Comparison of ENCODE assay signal across 11 mouse cellular contexts in genomic region chr17:80174699-80175385, GRCm38 (mm10). TPM values are rescaled to one million over a fixed set of nuclear protein-coding genes. Genes with fewer than 3 reads are reported as not detected.
DNase-seq lines count a peak whose midpoint lies in the region; ATAC-seq lines count a peak whose summit lies in the region.
"Had no signal": no experiment of that assay in that cellular context is flagged by ENCODE, and none has a peak within 500 bp of the region (broad histone marks: within the 10 kb centered on the region; RNA-seq: fewer than 3 reads in every experiment).

No protein-coding gene starts in this region.

- no peak overlapping the region for H3K4me3 ChIP-seq in lung, embryonic 16.5 days (ENCODE audit: low read length)
- H3K4me3 ChIP-seq: lung, embryonic 15.5 days had no signal

- H3K27ac ChIP-seq in lung, embryonic 16.5 days (ENCODE audit: low read length) = no peak overlapping the region
- H3K27ac ChIP-seq: lung, embryonic 15.5 days had no signal

- 56% methylated on average over 19 of the region's 19 CpGs for WGBS in lung, embryonic 16.5 days

- no peaks in the 10 kb centered on the region for H3K36me3 ChIP-seq in lung, embryonic 16.5 days (ENCODE audit: control insufficient read depth, insufficient read depth, low read length)
- H3K36me3 ChIP-seq: lung, embryonic 15.5 days had no signal

- H3K4me1 ChIP-seq in lung, embryonic 16.5 days (replicated peaks; ENCODE audit: control insufficient read depth, insufficient read depth, low read length) = peaks cover 6% of the 10 kb centered on the region; the same call in 1 of the 2 replicates

- peak; percentile 34 for ATAC-seq in lung, embryonic 16.5 days (ENCODE audit: low read depth)
- ATAC-seq: forebrain, embryonic 14.5 days had no signal

- no peak overlapping the region for H3K9ac ChIP-seq in lung, embryonic 16.5 days (ENCODE audit: low read length)
- H3K9ac ChIP-seq: lung, embryonic 15.5 days had no signal

- DNase-seq in lung, postnatal 25 days (ENCODE audit: low spot score) = no peak
- peak; percentile 79 for DNase-seq in ES-CJ7 (ENCODE audit: low read depth, low spot score)
- DNase-seq in embryo, embryonic 10.5 days (ENCODE audit: low spot score) = peak; percentile 31
- DNase-seq in thymus, adult 18-20 months = peak; percentile 27 to 48
- no peak for DNase-seq in cerebellum, postnatal 14 days
- DNase-seq in gastrocnemius, postnatal 4 days (ENCODE audit: low spot score in 2 of 2) = no peak
- DNase-seq: cerebellum, adult 18-20 months had no signal

- no peak overlapping the region for H3K4me2 ChIP-seq in lung, embryonic 16.5 days (ENCODE audit: low read depth, low read length)
- H3K4me2 ChIP-seq: heart, embryonic 11.5 days; lung, embryonic 15.5 days had no signal

- no peaks in the 10 kb centered on the region for H3K9me3 ChIP-seq in lung, embryonic 16.5 days (ENCODE audit: control insufficient read depth, low read length)
- H3K9me3 ChIP-seq: lung, embryonic 15.5 days had no signal

- H3K27me3 ChIP-seq in lung, embryonic 16.5 days (ENCODE audit: control insufficient read depth, insufficient read depth, low read depth, low read length) = no peaks in the 10 kb centered on the region
- H3K27me3 ChIP-seq: lung, embryonic 15.5 days had no signal

RNA-seq across cellular contexts. Expression of gene Srsf7, which starts 32.3 kb away (rescaled TPM):
- 552 and 582 TPM in 2 replicates for polyA plus RNA-seq in lung, embryonic 16.5 days (2015; fragmentation: Nextera tagmentation; extraction: Ambion mirVana)
- 10 to 100 TPM; 79.7 to 87.1 TPM for total RNA-seq in gastrocnemius, postnatal 4 days (2021)

RNA-seq across cellular contexts. Expression of gene Ttc39d, which starts 32.4 kb away (rescaled TPM):
- polyA plus RNA-seq in lung, embryonic 16.5 days (2015; fragmentation: Nextera tagmentation; extraction: Ambion mirVana) = 0.24 TPM in 2 replicates
- total RNA-seq in gastrocnemius, postnatal 4 days (2021) = under 1 TPM in 1 of 2 experiments, not detected in 1; 0.10 TPM

RNA-seq across cellular contexts. Expression of gene Galm, which starts 47.6 kb away (rescaled TPM):
- 20.4 TPM in 2 replicates for polyA plus RNA-seq in lung, embryonic 16.5 days (2015; fragmentation: Nextera tagmentation; extraction: Ambion mirVana)
- total RNA-seq in gastrocnemius, postnatal 4 days (2021) = 1 to 10 TPM; 4.2 to 5.3 TPM

RNA-seq across cellular contexts. Expression of gene Gemin6, which starts 49.4 kb away (rescaled TPM):
- 37.0 and 38.5 TPM in 2 replicates for polyA plus RNA-seq in lung, embryonic 16.5 days (2015; fragmentation: Nextera tagmentation; extraction: Ambion mirVana)
- 1 to 10 TPM; 6.4 to 6.7 TPM for total RNA-seq in gastrocnemius, postnatal 4 days (2021)

Comparison
In these comparisons a context has a peak if more than half of its experiments do, and no peak if none do; other contexts are left out.
1. DNase-seq: peak in ES-CJ7 (single experiment), embryo, embryonic 10.5 days (single experiment) and thymus, adult 18-20 months (2 of 2); none in lung, postnatal 25 days (single experiment), cerebellum, postnatal 14 days (0 of 2) and gastrocnemius, postnatal 4 days (0 of 2).